Mouse (Mus musculus) kidney, postnatal 4 days (tissue): ENCODE measurements around the gene Gprc5d.
A peak's percentile ranks its signal among the peaks of the same experiment; 100 is the strongest.

Experiments used
- DNase-seq, 2 experiments: peaks; one replicate each; pipeline ENCODE4 v3.0.0; 2021; ENCODE audit warnings: mixed read lengths in 2 of 2

Gprc5d gene

DNA sequence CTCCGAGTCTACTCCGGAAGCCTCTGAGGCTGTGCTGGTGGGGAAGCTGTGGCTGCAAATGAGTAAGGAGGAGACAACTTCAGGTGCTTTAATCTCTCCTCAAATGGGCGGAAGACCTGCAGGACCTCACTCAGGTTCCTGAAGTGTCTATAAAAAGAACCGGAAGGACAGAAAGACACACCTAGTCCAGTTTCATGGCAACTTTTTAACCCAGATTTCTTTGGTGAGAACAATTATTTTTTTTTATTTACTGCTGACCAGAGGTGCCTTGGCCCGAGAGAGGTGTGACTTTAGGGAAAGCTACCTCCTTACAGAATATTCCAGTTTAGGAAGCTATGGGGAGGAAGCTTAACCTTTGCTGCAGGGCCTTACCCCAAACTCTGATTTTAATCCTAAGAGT, at the start of gene Gprc5d:
Gprc5d (minus strand) TSS at position 101 of the 400 bp plus-strand sequence.
- DNase-seq, result no peak

DNA sequence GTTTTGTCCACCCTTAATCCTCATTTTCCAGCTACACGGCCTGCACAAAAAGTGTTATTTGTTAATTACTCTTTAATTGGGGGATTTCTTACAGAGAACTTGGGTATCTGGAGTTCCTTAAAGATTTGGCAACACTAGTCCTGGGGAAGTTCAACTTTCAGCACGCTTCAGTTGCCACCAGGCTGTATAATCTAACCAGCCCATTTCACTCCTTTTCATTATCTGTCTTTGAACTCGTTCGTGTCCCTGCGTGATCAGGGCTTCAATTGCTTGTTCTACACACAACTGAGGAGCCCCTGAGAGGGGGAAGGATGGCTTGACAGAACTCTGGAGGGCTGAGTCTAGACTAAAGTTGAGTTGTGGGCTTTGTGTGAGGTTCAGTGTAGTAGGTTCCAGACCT, 48.6 kb upstream of the Gprc5d start:
- DNase-seq, result no peak

DNA sequence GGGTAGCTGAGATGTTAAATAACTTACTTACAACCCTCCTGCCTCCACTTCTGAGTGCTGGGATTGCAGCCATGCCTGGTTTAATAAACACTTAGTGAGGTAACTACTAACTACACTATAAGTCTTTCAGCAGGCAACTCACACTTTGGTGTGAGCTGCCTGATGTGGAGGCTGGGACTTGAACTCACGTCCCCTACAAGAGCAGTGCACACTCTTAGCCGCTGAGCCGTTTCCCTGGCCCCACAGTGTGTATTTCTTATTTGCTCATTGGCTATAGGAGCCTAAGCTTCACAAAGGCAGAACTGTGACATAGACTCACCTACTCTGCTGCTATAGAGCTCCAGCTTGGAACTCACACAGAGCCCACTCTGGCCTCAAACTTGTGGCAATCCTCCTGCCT, 48.2 kb upstream of the Gprc5d start:
- DNase-seq, result no peak

DNA sequence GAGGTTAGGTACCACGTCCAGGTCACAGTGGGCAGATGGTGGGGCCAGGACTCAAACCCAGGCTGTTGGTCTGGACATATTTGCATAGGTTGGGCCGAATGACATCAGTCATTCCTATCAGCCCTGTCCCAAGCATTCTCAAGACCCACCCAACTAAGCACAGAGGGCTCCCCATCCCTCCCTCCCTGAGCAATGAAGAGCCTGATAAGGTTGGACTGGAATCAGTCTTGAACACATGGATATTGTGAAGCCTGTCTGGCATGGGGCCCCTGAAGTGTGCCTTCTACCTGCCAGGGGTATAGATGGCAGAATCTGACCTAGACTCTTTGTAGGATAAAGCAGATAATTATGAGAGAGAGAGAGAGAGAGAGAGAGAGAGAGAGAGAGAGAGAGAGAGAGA, 47.6 kb upstream of the Gprc5d start:
- no peak for DNase-seq

DNA sequence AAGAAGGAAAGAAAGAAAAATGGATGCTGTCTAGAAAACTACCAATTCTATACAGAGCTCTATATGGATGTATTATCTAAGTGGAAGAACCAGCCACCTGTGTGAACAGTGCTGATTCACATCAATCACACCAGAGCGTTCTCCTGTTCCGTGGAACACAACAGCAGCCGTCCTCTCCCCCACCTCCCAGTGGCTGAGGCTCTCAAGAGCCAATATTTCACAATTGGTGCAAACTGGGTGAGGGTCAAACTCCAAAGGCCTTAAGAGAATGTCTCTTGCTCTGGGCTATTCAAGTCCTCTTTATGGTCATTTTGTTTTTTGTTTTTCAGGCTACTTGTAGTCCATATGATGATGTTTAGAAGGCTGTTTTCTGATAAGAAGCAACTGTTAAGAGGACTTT, 47.1 kb upstream of the Gprc5d start:
- DNase-seq, result no peak

DNA sequence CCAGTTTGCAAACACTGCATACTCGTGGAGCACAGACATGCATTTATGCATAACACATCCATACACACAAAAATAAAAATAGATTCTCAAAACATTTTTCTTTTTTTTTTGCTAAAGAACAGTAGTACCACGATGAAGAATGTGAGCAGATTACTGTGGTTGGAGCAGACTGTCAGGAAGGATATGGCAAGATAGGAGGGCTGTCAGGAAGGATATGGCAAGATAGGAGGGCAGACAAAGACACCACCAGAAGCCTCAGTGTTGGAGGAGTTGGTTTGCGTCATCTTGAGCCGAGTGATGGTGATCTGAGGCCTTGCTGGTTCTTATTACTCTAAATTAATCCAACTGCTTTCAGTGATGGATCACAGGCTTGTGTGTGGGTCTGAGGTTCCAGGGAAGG, 44.8 kb upstream of the Gprc5d start:
- no peak for DNase-seq

DNA sequence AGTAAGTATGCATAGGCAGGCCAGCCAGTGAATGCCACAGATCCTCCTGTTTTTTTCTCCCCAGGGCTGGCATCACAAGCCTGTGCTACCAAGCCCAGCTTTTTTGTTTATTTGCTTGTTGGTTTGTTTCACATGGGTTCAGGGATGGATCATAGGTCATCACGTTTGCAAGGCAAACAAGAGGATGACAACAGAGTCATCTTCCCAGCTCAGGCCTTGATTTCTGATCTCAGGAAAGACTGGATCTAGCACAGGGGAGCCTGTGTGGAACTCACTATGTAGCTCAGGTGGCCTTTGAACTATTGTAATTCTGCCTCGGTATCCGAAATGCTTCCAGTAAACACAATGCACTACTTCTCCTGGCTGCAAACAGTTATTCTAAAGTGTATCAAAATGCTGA, 44.2 kb upstream of the Gprc5d start:
- DNase-seq, result no peak

DNA sequence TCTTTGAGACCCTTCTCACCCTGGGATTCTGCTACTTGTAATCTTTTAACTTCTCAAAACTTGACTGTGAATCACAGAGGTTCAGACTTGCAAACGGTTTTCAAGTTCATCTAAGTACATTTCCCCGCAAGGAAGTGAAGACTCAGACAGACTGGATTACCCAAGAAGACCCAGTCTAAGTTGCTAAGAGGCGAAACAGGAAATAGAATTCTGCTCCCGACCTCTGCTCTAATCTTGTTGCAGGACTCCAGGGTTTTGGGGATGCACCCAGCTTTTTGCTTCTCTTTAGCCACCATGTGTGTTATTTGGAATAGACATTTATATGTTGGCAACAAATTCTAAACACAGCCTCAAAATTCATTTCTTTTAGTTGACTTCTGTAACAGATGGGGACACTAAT, 43.3 kb upstream of the Gprc5d start:
- no peak for DNase-seq

DNA sequence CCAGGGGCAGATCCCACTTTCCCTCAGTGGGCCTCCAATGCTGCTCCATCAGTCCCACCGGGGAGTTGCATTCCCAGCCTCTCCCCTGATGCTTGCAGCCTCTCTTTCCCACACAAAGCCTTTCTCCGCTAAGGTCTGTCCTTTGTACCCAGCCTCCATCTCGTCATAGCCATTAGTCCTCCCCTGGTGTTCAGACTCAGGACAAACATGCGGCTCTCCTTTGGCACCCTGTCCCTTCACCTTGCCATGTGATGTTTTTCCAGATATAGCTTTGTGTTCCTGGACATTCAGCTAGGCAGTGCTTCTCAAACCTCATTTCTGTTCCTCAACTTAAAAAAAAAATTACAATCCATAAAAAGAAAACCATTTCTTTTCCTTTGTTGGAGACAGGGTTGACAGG, 40.4 kb upstream of the Gprc5d start:
- no peak for DNase-seq

DNA sequence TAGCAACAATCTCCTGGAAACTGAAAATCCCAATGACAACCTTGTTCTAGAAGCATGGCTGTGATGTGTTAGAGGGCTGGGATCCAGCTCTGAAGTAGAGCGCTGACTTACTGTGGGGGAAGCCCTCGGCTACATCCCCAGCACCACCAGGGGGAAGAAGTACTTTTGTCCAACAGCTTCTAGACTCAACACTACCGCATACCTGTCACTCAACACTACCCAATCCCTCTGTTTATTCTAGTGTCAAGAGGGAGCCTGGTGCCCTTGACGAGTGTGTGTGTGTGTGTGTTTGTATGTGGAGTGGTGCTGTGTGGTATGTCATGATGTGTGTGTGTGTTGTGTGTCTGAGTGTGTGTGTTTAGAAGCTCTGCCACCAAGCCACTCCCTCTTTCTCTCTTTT, 39.4 kb upstream of the Gprc5d start:
- DNase-seq, result no peak

DNA sequence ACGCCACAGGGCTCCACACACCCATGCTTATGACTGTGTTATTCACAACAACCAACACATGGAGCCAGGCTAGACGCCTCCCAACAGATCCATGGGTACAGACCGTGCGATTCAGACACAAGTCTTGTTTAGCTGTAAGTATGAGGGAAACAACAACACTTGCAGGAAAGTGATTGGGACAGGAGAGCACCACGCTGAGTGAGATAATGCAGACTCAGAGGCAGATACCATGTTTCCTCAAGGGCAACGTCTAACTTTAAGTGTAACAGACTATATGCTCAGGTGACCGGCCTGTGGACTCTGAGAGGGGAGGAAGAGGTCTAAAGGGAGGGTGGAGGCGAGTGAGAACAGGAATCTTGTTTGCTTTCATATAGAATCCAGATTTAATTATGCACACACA, 38.5 kb upstream of the Gprc5d start:
- DNase-seq, result no peak

DNA sequence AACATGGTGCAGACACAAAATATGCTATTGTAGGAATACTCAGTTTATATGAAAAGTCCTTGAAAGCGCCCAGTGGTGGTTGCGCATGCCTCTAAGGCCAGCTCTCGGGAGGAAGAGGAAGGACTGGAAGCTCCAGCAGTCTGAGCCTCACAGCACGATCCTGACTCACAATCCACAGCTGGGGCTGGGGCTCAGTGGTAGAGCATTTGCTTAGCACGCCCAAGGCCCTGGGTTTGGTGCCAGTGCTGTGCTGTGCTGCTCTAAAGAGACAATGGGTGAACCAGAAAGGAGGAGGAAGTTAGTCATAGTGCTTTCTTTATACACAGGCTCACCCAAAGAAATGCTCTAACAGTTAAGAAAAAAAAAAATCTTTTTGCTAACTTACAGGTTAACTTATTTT, 35.6 kb upstream of the Gprc5d start:
- DNase-seq, result no peak

DNA sequence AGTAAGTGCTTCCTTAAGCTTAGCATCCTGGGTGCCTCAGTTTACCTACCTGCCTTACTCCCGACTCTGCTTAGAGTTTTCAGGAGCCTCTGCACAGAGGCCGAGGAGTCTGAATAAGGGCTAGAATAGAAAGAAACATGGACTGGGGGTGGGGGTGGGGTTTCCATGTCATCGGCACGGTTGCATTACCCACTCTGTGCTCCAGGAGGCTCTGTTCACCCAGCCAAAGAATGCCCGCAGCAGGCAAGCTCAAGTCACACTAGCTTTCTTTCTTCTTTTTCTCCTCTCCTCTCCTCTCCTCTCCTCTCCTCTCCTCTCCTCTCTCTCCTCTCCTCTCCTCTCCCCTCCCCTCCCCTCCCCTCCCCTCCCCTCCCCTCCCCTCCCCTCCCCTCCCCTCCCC, 32.2 kb upstream of the Gprc5d start:
- DNase-seq, result peak; percentile 50 to 62

DNA sequence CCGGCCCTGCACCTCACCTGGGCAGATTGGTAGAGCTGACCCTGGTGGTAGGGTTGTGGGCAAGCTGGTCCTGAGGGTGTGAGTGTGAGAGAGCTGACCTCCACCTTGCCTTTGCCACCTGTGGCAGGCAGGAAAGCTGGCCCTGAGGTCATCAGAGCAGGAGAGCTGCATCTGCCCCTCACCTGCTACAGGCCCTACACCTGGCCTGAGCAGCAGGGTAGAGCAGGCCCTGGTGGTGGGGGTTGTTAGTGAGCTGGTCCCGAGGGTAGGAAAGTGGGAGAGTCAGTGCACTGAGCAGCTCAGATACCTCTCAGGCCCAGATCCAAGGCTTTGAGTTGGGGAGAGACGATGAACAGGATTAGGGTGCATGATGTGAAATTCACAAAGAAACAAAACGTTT, 31.6 kb upstream of the Gprc5d start:
- no peak for DNase-seq

DNA sequence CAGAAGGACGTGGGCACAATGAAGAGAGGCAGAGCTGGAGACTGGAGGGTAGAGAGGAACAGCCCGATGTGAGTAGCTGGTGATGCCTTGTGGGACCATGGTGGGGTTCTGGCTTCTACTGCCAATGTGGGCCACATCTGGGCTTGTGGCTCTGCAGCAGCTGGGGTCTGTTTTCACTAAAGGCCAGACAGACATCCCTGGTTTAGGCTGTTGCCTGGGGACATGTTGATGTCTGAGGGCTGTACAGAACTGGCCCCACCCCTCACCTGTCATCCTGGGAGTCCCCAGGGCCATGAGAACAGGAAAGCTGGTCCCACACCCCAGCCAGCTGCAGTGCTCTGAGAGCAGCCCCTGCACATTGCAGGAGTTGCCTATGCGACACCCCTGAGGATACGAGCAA, 31.1 kb upstream of the Gprc5d start:
- no peak for DNase-seq

DNA sequence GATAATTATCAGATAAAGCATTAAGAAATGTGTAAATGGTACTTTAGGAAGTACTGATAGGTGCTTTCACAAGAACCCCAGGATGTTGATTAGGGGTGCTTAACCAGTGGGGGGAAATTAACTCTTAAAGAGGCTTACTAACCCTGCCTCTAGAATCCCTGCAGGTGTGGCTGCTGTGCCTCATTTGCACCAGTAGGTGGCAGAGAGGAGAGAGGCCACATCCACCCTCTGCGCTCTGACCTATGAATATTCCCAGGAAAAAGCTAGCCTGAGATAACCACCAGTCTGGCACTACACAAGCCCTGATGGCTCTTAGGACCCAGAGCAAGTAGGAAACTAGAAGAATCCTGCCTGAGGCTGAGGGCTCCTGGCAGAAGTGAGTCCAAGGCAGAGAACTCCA, 30.4 kb upstream of the Gprc5d start:
- DNase-seq, result peak; percentile 55 to 57

DNA sequence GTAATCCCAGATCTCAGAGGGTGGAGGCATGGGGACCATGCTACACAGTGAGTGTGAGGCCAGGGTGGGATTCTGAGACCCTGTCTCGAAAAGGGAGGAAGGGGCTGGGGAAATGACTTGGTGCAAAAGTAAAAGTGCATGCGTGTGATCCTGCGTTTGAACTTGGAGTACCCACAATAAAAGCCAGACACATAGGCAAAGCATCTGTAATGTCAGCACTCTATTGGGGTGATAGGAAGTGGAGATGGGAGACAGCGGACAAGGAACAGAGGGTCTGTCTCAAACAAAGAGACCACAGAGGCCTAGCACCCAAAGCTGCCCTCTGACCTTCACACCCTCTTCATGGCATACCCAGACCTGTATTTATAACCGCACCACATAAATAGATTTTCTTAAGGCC, 27.9 kb upstream of the Gprc5d start:
- no peak for DNase-seq

DNA sequence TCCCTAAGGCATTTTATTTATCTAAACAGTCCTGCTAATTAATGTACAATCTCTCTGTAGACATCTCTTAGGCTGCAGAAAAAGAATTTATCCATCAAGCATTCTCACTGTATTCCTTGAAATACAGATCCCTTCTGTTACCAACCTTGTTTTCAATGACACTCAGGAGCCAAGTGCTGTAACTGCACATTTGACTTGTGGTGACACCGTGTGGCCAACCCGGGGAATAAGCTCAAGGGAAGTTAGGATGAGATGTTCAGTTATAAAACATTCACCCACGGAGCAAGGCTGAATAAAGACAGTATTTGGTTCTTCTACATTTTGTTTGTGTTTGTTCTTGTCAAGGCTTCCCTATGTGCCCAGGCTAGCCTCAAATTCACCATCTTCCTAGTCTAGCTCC, 26.4 kb upstream of the Gprc5d start:
- DNase-seq, result peak; percentile 43 to 48

DNA sequence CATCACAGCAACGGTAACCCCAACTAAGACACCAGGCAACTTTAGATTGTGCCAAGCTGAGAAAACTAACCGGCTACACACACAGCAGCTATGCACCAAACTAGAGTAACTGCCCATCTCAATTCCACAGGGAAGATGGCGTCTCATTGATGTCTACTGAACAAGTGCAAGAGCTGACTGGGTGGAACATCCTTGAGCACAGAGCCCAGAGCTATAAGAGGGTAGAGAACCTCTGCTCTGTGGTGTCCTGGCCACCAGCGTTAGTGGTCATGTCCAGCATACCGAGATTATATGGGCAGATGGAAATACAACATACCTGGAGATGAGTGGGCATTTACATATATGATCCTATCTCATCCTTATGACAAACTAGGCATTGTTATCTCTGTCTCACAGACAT, 25.1 kb upstream of the Gprc5d start:
- no peak for DNase-seq

DNA sequence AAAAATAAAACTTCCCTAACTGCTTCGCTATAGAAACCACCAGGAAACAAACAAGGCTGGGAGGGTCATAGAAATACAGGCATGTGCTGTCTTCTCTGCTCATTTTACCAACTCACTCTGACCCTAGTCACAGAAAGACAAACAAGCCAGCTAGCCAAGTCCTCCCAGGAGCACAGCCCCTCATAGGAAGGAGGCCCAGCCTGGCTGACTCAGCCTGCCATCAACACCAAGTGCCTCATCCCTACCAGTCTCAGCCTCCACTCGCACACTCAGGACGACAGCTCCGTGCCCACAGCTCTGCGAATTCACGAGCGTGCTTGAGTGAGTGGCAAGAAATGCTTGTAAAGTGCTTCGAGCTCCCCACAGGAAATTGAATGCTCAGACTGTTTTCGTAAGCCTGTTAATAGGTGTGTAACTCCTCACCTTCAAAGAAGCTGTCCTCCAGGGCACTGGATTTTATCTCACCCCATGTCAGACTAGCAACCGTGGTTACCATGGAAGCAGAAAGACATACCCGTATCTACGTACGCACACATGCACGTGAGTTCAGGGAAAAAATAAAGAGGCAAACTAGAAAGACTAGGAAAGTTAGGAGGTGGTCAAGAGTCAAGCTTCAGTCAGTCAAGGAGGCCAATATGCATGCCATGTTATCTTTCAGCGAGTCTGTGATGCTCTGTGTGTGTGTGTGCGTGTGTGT, 23.5 kb upstream of the Gprc5d start:
- DNase-seq, result no peak

DNA sequence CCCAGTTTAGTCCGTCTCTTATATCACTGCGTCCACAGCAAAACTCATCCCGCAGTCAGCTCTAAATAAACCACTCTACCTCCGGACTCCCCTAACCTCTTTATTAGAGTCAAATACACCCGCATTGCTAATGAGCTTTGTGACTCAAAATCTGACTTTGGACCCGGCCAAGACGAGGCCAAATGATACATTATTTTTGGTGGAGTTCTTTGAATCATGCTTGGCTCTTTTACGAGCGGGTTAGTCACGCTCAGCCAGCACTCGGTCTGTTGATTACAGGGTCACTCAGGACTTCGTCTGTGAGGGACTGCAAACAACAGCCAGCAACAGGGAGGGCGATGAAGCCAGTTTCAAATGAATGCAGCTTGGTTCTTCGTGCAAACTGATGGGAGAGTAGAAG, 20.7 kb upstream of the Gprc5d start:
- DNase-seq, result peak; percentile 34 to 55

DNA sequence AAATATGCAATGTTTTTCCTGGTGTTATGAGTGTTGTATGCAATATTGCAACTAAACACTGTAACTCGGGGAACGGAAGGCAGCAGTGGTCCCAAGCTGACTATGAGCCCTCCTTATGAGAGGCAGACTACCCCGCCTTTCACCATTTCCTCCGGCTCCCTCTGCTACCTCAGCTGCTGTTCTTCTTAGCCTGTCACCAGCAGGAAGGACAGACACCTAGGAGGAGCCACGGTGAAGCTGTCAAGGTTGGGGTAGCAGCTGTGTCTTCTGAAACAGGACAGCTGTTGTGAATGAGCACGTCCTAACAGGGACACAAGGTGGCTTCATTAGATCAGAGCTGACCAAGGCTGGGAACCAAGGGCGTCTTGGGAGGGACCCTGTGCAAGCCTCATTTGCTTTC, 20.1 kb upstream of the Gprc5d start:
- DNase-seq, result peak; percentile 24 to 36

DNA sequence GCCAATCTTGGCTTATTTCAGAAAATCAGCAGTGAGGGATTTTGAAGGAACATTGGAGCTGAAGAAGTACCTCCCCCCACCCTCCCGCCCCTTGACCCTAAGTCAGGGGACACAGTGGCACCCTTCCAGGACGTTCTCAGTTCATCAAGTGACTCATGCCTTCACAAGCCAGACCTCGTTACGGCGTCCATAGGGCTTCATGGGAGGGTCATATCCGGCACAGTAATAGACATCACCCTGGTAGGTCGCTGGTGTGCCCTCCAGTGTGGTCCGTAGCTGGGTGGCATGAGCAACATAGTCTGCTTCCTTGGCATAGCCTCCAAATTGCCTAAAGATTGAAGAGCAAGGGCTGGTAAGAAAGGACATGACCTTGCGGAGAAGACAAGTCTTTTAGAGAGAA, 19.7 kb upstream of the Gprc5d start:
- peak; percentile 20 to 44 for DNase-seq

DNA sequence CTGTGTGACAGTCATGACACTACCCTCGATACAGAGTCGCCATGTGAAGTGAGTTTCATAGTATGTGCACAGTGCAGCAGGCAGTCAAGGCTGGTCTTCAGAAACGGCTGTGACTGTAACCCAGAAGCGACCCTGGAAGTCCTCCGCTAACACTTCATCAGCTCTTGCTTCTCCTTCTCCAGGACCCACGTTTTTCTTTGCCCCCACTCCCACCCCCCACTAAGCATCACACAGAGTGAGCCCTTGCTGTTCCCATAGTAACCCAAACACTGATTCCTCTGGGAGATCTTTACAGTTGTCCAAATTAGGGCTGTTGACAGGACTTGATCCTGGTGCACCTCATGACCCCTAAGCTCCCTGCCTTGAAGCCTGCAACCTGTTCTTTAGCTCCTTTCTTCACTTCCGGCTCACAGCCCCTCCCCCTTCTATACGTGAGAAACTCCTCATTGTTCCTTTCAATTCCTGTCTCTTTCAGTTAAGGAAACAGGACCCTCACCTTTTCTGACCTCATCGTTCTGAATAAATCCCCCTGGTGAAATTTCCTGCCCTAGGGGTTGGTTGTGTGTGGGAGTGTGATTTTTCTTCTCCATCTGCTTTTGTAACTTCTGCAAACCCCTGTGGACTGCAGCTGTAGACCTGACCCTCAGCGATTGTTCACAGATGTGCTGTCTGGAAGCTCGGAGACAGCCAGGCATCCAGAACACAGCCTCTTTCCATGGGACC, 18.5 kb upstream of the Gprc5d start:
- DNase-seq, result peak; percentile 19 to 43

DNA sequence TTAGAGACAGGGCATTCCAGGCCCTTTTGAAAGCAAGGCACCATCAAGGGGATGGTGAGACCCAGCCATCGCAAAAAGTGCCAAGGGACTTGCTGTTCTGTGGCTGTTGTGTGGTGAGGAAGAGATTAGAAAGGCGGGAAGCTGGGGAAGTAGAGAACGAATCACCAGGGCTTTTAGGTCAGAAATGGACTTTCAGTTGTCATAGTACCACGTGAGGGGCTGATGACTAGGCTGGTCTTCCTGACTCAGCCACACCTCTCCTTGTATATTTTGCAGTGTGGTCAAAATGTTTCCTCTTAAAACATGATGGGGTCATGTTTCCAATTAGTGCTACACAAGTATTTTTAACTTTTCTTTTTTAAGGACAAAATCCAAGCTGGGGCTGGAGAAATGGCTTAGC, 17.7 kb upstream of the Gprc5d start:
- DNase-seq, result no peak
